Mouse (Mus musculus) gastrocnemius, adult 18-20 months (tissue): ENCODE results near the gene Bbs1. TPM values are rescaled to one million over a fixed set of nuclear protein-coding genes. Genes with fewer than 3 reads are reported as not detected.

Source experiments
- DNase-seq: peaks from one replicate; pipeline ENCODE4 v3.0.0; 2021; ENCODE audit warnings: low spot score
- total RNA-seq, 2 experiments: library from RNA; stranded (reverse); gene quantifications; 2 replicates each; pipeline ENCODE4 v1.2.3; 2021

The Bbs1 gene
- total RNA-seq, 2 experiments from 2014 or later = 1.7 to 2.0 TPM

DNA sequence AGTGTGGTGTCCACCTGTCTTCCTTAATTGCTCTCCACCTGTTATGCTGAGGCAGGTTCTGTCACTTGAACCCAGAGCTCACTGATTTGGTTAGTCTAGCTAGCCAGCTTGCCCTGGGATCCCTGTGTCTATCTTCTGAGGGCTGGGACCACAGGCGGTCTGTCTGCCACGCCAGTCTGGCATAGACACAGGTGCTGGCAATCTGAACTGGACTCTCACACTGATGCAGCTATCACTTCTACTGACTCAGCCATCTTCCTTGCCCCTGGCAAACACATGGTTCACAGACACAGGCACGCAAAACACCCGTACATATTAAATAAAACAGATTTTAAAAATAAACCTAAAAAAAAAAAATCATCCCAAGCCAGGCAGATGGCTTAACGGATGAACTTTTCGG lies 69.4 kb downstream of the Bbs1 start:
- no peak for DNase-seq

Other genes with a start within 250 kb of the Bbs1 start
- under 1 TPM in 1 of 2 experiments, not detected in 1; 0.31 TPM for gene Gm960, start 208.0 kb downstream of the Bbs1 start, total RNA-seq
- gene Sptbn2, start 195.5 kb downstream of the Bbs1 start, total RNA-seq = under 1 TPM; 0.02 to 0.07 TPM
- 1 to 10 TPM; 2.3 to 2.7 TPM for gene Rbm4b, start 150.1 kb downstream of the Bbs1 start, total RNA-seq
- gene Rbm4, start 112.7 kb downstream of the Bbs1 start, total RNA-seq = 10 to 100 TPM; 31.4 to 34.8 TPM
- 10 to 100 TPM in 1 of 2 experiments, 1 to 10 TPM in 1; 6.8 to 12.7 TPM for gene Gm21992, start 95.0 kb downstream of the Bbs1 start, total RNA-seq
- 10 to 100 TPM in 1 of 2 experiments, 1 to 10 TPM in 1; 8.0 to 10.5 TPM for gene Rbm14, start 95.0 kb downstream of the Bbs1 start, total RNA-seq
- gene Ccs, start 67.3 kb downstream of the Bbs1 start, total RNA-seq = 10 to 100 TPM; 20.0 to 24.1 TPM
- not detected for gene Ccdc87, start 67.3 kb downstream of the Bbs1 start, total RNA-seq
- gene Ctsf, start 51.5 kb downstream of the Bbs1 start, total RNA-seq = 10 to 100 TPM; 26.6 to 30.1 TPM
- gene Actn3, start 28.7 kb downstream of the Bbs1 start, total RNA-seq = 1,000 to 10,000 TPM; 7,595 to 9,342 TPM
- 1 to 10 TPM; 2.0 to 2.3 TPM for gene Zdhhc24, start 28.0 kb downstream of the Bbs1 start, total RNA-seq
- 10 to 100 TPM; 13.2 to 14.2 TPM for gene Dpp3, start 21.7 kb upstream of the Bbs1 start, total RNA-seq
- gene Peli3, start 36.5 kb upstream of the Bbs1 start, total RNA-seq = 1 to 10 TPM; 2.4 to 2.7 TPM
- gene Mrpl11, start 55.5 kb upstream of the Bbs1 start, total RNA-seq = 10 to 100 TPM; 64.6 to 66.7 TPM
- gene Npas4, start 83.7 kb upstream of the Bbs1 start, total RNA-seq = not detected
- gene Slc29a2, start 117.2 kb upstream of the Bbs1 start, total RNA-seq = 1 to 10 TPM; 4.1 to 5.3 TPM
- gene B4gat1, start 132.2 kb upstream of the Bbs1 start, total RNA-seq = 10 to 100 TPM; 18.7 to 23.2 TPM
- 1 to 10 TPM in 1 of 2 experiments, under 1 TPM in 1; 0.50 to 1.2 TPM for gene AC124502.3, start 132.3 kb upstream of the Bbs1 start, total RNA-seq
- 10 to 100 TPM; 14.8 to 15.3 TPM for gene Brms1, start 134.7 kb upstream of the Bbs1 start, total RNA-seq
- 1 to 10 TPM in 1 of 2 experiments, under 1 TPM in 1; 0.71 to 1.2 TPM for gene Rin1, start 143.9 kb upstream of the Bbs1 start, total RNA-seq
- gene Cd248, start 161.4 kb upstream of the Bbs1 start, total RNA-seq = 10 to 100 TPM in 1 of 2 experiments, 1 to 10 TPM in 1; 6.3 to 11.8 TPM
- gene Tmem151a, start 178.9 kb upstream of the Bbs1 start, total RNA-seq = under 1 TPM in 1 of 2 experiments, not detected in 1; 0.18 TPM
- gene Yif1a, start 181.9 kb upstream of the Bbs1 start, total RNA-seq = 10 to 100 TPM; 45.1 to 47.0 TPM
- not detected for gene Cnih2, start 191.9 kb upstream of the Bbs1 start, total RNA-seq
- 100 to 1,000 TPM; 117 to 118 TPM for gene Rab1b, start 200.4 kb upstream of the Bbs1 start, total RNA-seq
- 10 to 100 TPM; 58.6 to 61.0 TPM for gene Klc2, start 211.9 kb upstream of the Bbs1 start, total RNA-seq